Mouse (Mus musculus): Measurements from ENCODE around the gene Hlcs. TPM values are rescaled to one million over a fixed set of nuclear protein-coding genes. Genes with fewer than 3 reads are reported as not detected.

Hlcs gene
- polyA plus RNA-seq, 1 experiment from 2014 or later, result 7.2 TPM

DNA sequence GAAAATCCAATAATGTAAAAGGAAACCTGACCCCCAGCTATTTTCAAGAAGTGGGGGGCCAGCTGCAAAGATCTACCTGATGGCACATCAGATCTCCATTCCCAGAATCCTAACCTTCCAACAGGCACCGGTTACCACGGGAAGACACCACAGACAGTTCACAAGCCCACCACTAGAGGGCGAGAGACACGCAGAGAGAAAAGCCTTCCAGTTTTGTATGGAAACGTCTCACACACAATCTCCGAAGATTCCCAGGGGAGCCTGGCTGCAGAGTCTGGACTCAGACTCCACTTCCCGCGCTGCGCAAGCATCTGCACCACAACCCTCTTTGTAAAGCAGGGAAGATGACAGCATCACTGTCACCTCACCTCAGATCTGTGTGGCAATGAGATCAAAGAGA is 43.7 kb downstream of the Hlcs start:
- H3K4me2 ChIP-seq (ENCODE audit: low read depth, low read length), result peak overlapping the region; percentile 35; the same call in 1 of the 2 replicates
- 0 out of 2 replicates have a peak, but pooled peaks cover 2% of the 10 kb centered on the region for H3K36me3 ChIP-seq (ENCODE audit: control insufficient read depth, insufficient read depth, low read length)
- H3K9me3 ChIP-seq (ENCODE audit: control insufficient read depth, low read length), result no peaks in the 10 kb centered on the region
- 4% methylated on average over 9 of the region's 9 CpGs for WGBS
- H3K4me3 ChIP-seq (ENCODE audit: low read length), result no peak overlapping the region
- H3K27me3 ChIP-seq (replicated peaks; ENCODE audit: control insufficient read depth, insufficient read depth, low read length), result no peaks in the 10 kb centered on the region
- peak; percentile 57 for ATAC-seq
- H3K9ac ChIP-seq (ENCODE audit: low read depth, low read length), result peak overlapping the region; percentile 63; the same call in 1 of the 2 replicates
- no peak overlapping the region for H3K27ac ChIP-seq (ENCODE audit: low read length)
- H3K4me1 ChIP-seq (ENCODE audit: control insufficient read depth, insufficient read depth, low read length), result peaks cover 3% of the 10 kb centered on the region

DNA sequence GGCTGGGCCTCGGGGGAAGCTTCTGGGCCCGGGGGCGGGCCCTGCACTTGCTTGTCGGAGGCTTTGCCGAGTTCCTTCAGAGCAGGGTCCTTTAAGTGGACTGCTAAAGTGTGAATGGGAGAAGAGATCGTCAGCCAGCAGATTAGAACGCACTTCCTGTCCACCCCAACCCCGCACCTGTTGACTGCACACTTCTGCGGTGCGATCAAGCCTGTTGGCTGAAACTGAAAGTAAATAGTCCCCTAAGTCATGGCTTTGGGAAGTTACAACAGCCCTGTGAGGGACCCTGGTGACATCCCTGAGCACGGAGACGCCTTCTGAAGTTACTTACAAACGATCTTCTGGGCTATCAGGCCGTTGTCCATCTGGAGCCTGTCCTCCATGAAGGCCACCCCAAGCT is 45.2 kb downstream of the Hlcs start:
- Histone ChIP-seq H3K4me3 (ENCODE audit: low read length) (no peak overlapping the region), H3K27ac (ENCODE audit: low read length) (no peak overlapping the region), H3K27me3 (replicated peaks; ENCODE audit: control insufficient read depth, insufficient read depth, low read length) (no peaks in the 10 kb centered on the region), H3K4me1 (ENCODE audit: control insufficient read depth, insufficient read depth, low read length) (peaks cover 3% of the 10 kb centered on the region), H3K36me3 (ENCODE audit: control insufficient read depth, insufficient read depth, low read length) (no peaks in the 10 kb centered on the region), H3K9ac (ENCODE audit: low read depth, low read length) (no peak overlapping the region), H3K9me3 (ENCODE audit: control insufficient read depth, low read length) (no peaks in the 10 kb centered on the region), H3K4me2 (ENCODE audit: low read depth, low read length) (no peak overlapping the region)
- ATAC-seq, result no peak
- WGBS, result 81% methylated on average over 14 of the region's 14 CpGs

GRCm38 (mm10) chr16:94264611-94265010 is 48.8 kb downstream of the Hlcs start:
- Histone ChIP-seq H3K4me1 (ENCODE audit: control insufficient read depth, insufficient read depth, low read length) (no peaks in the 10 kb centered on the region), H3K27ac (ENCODE audit: low read length) (no peak overlapping the region), H3K4me3 (ENCODE audit: low read length) (no peak overlapping the region), H3K27me3 (replicated peaks; ENCODE audit: control insufficient read depth, insufficient read depth, low read length) (no peaks in the 10 kb centered on the region), H3K9me3 (ENCODE audit: control insufficient read depth, low read length) (no peaks in the 10 kb centered on the region), H3K36me3 (ENCODE audit: control insufficient read depth, insufficient read depth, low read length) (no peaks in the 10 kb centered on the region), H3K9ac (ENCODE audit: low read depth, low read length) (no peak overlapping the region), H3K4me2 (ENCODE audit: low read depth, low read length) (no peak overlapping the region)
- 69% methylated on average over 6 of the region's 6 CpGs for WGBS
- no peak for ATAC-seq

GRCm38 (mm10) chr16:94262501-94262900 is 50.9 kb downstream of the Hlcs start:
- 87% methylated on average over 19 of the region's 19 CpGs for WGBS
- no peak for ATAC-seq

GRCm38 (mm10) chr16:94260938-94261630 is 52.3 kb downstream of the Hlcs start:
- ATAC-seq, result no peak
- WGBS, result 89% methylated on average over 19 of the region's 19 CpGs
- no peak overlapping the region for H3K4me3 ChIP-seq (ENCODE audit: low read length)
- H3K36me3 ChIP-seq (ENCODE audit: control insufficient read depth, insufficient read depth, low read length), result no peaks in the 10 kb centered on the region
- H3K27me3 ChIP-seq (replicated peaks; ENCODE audit: control insufficient read depth, insufficient read depth, low read length), result no peaks in the 10 kb centered on the region
- H3K9me3 ChIP-seq (ENCODE audit: control insufficient read depth, low read length), result no peaks in the 10 kb centered on the region
- no peaks in the 10 kb centered on the region for H3K4me1 ChIP-seq (ENCODE audit: control insufficient read depth, insufficient read depth, low read length)
- no peak overlapping the region for H3K4me2 ChIP-seq (ENCODE audit: low read depth, low read length)
- no peak overlapping the region for H3K9ac ChIP-seq (ENCODE audit: low read depth, low read length)
- no peak overlapping the region for H3K27ac ChIP-seq (ENCODE audit: low read length)

More at GRCm38 (mm10) chr16:94262501-94262900, 50.9 kb downstream of the Hlcs start:
- no peak overlapping the region for H3K4me2 ChIP-seq (ENCODE audit: low read depth, low read length)
- H3K4me3 ChIP-seq (ENCODE audit: low read length), result no peak overlapping the region
- no peak overlapping the region for H3K27ac ChIP-seq (ENCODE audit: low read length)
- H3K36me3 ChIP-seq (ENCODE audit: control insufficient read depth, insufficient read depth, low read length), result no peaks in the 10 kb centered on the region
- H3K9me3 ChIP-seq (ENCODE audit: control insufficient read depth, low read length), result no peaks in the 10 kb centered on the region
- H3K4me1 ChIP-seq (ENCODE audit: control insufficient read depth, insufficient read depth, low read length), result no peaks in the 10 kb centered on the region
- no peaks in the 10 kb centered on the region for H3K27me3 ChIP-seq (replicated peaks; ENCODE audit: control insufficient read depth, insufficient read depth, low read length)
- H3K9ac ChIP-seq (ENCODE audit: low read depth, low read length), result no peak overlapping the region

DNA sequence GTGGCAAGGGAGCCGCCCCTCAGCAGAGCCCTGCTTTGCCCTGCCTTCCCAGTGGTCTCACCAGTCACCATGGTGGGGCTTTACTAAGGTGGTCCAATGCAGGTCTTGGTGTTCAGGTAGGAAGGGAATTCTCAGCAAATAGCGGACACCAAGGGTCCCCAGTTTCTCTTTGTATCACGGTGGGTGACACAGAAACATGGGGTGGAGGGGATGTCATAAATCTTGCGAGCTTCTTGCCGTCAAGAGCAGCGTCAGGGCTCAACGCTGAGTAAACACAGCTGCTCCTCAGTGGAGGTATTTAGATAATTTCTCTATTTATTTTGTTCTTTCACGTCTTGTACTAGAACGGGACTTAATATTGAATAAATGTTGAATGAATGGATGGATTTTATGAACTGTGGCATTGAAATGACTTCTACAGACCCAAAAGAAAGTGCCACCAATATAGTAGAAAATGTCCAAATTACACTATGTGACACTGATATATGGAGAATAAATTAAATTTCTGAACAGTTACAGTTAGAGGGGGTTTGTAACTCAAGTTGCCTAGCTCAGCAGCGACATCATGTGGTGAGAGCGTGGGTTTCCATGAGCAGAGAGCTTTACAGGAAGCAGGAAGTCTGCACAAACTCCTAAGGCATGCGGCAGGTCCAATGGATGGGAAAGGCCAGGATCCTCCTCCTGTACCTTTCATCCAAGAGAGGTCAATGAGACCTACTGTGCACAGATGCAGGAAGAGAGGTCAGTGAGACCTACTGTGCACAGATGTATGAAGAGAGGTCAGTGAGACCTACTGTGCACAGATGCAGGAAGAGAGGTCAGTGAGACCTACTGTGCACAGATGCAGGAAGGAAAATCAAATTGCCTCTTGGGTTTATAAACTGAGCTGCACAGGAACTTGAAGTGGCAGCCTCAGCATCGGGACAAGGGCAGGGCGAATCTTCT is 54.7 kb downstream of the Hlcs start:
- no peaks in the 10 kb centered on the region for H3K36me3 ChIP-seq (ENCODE audit: control insufficient read depth, insufficient read depth, low read length)
- no peak overlapping the region for H3K27ac ChIP-seq (ENCODE audit: low read length)
- ATAC-seq, result peak; percentile 79
- H3K4me2 ChIP-seq (ENCODE audit: low read depth, low read length), result no peak overlapping the region
- WGBS, result 43% methylated on average over 14 of the region's 14 CpGs
- no peak overlapping the region for H3K4me3 ChIP-seq (ENCODE audit: low read length)
- H3K27me3 ChIP-seq (replicated peaks; ENCODE audit: control insufficient read depth, insufficient read depth, low read length), result no peaks in the 10 kb centered on the region
- no peaks in the 10 kb centered on the region for H3K4me1 ChIP-seq (ENCODE audit: control insufficient read depth, insufficient read depth, low read length)
- H3K9ac ChIP-seq (ENCODE audit: low read depth, low read length), result no peak overlapping the region
- H3K9me3 ChIP-seq (ENCODE audit: control insufficient read depth, low read length), result no peaks in the 10 kb centered on the region

DNA sequence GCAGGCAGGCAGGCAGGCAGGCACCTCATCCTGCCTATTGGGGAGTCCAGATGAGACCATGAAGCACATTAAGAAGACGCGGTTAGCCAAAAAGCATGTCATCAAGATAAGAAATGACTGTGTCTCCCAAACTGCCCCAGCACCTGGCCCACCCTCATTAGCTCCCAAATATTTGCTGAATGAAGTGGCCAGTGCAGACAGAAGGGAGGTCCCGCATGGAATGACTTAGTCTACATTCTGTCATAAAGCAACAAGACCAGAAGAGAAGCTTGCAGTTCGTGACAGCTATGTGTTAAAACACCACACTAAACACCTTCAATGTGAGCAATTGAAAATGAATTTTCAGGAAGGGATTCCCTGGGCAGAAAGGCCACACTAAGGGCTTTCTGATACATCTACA is 57.8 kb downstream of the Hlcs start:
- no peaks in the 10 kb centered on the region for H3K9me3 ChIP-seq (ENCODE audit: control insufficient read depth, low read length)
- no peak for ATAC-seq
- H3K4me3 ChIP-seq (ENCODE audit: low read length), result no peak overlapping the region
- H3K36me3 ChIP-seq (ENCODE audit: control insufficient read depth, insufficient read depth, low read length), result no peaks in the 10 kb centered on the region
- 88% methylated on average over 4 of the region's 4 CpGs for WGBS
- H3K9ac ChIP-seq (ENCODE audit: low read depth, low read length), result no peak overlapping the region
- H3K4me2 ChIP-seq (ENCODE audit: low read depth, low read length), result no peak overlapping the region
- H3K27ac ChIP-seq (ENCODE audit: low read length), result no peak overlapping the region
- H3K4me1 ChIP-seq (ENCODE audit: control insufficient read depth, insufficient read depth, low read length), result peaks cover 2% of the 10 kb centered on the region; the same call in 1 of the 2 replicates
- no peaks in the 10 kb centered on the region for H3K27me3 ChIP-seq (replicated peaks; ENCODE audit: control insufficient read depth, insufficient read depth, low read length)

- no peaks in the 10 kb centered on the region for H3K27me3 ChIP-seq (replicated peaks; ENCODE audit: control insufficient read depth, insufficient read depth, low read length)
- H3K4me2 ChIP-seq (ENCODE audit: low read depth, low read length), result no peak overlapping the region
- H3K27ac ChIP-seq (ENCODE audit: low read length), result no peak overlapping the region
- H3K9ac ChIP-seq (ENCODE audit: low read depth, low read length), result no peak overlapping the region
- H3K4me3 ChIP-seq (ENCODE audit: low read length), result no peak overlapping the region
- H3K4me1 ChIP-seq (ENCODE audit: control insufficient read depth, insufficient read depth, low read length), result peaks cover 7% of the 10 kb centered on the region; the same call in 1 of the 2 replicates
- no peaks in the 10 kb centered on the region for H3K9me3 ChIP-seq (ENCODE audit: control insufficient read depth, low read length)
- no peak for ATAC-seq
- no peaks in the 10 kb centered on the region for H3K36me3 ChIP-seq (ENCODE audit: control insufficient read depth, insufficient read depth, low read length)
- WGBS, result 92% methylated on average over 6 of the region's 6 CpGs
These were observed 58.3 kb downstream of the Hlcs start for GRCm38 (mm10) chr16:94255035-94255434.

DNA sequence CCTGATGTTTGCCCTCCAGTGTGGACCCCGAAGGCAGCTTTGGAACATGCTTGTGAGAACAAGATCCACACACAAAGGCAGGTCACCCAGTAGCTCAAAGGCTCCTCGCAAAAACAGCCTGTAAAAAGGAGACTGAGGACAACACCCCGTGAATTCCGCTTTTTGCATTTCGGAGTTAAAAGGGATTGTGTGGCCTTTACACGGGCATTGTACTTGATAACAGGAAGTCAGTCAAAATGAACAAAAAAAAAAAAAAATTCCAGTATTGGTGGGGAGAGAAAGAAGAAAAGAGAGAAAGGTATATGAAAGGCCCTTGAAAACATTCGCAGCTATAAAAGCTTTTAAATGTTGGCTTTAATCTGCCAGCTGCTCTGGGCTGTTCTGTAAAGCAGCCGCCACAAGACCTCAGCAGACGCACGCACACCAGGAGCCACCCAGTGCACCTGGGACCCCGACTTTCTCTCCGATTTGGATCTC is 58.9 kb downstream of the Hlcs start:
- 79% methylated on average over 12 of the region's 12 CpGs for WGBS
- no peak overlapping the region for H3K4me2 ChIP-seq (ENCODE audit: low read depth, low read length)

More for the DNA sequence above, 58.9 kb downstream of the Hlcs start:
- H3K9ac ChIP-seq (ENCODE audit: low read depth, low read length), result no peak overlapping the region
- H3K4me3 ChIP-seq (ENCODE audit: low read length), result no peak overlapping the region
- H3K9me3 ChIP-seq (ENCODE audit: control insufficient read depth, low read length), result no peaks in the 10 kb centered on the region
- ATAC-seq, result no peak
- no peaks in the 10 kb centered on the region for H3K27me3 ChIP-seq (replicated peaks; ENCODE audit: control insufficient read depth, insufficient read depth, low read length)
- no peaks in the 10 kb centered on the region for H3K36me3 ChIP-seq (ENCODE audit: control insufficient read depth, insufficient read depth, low read length)
- H3K4me1 ChIP-seq (ENCODE audit: control insufficient read depth, insufficient read depth, low read length), result peaks cover 7% of the 10 kb centered on the region; the same call in 1 of the 2 replicates
- H3K27ac ChIP-seq (ENCODE audit: low read length), result no peak overlapping the region
